Mouse (Mus musculus) embryo, embryonic 10.5 days (tissue): Measurements from ENCODE around the gene Gm3512.
"Not testable (repeated sequence)": the region's sequence is repeated elsewhere in the genome, so short reads cannot be mapped to it uniquely, and the experiment has no call there.

Experiments used
- DNase-seq: peaks from one replicate; pipeline ENCODE4 v3.0.0-alpha.2; 2015; ENCODE audit warnings: low spot score

Gm3512 gene

DNA sequence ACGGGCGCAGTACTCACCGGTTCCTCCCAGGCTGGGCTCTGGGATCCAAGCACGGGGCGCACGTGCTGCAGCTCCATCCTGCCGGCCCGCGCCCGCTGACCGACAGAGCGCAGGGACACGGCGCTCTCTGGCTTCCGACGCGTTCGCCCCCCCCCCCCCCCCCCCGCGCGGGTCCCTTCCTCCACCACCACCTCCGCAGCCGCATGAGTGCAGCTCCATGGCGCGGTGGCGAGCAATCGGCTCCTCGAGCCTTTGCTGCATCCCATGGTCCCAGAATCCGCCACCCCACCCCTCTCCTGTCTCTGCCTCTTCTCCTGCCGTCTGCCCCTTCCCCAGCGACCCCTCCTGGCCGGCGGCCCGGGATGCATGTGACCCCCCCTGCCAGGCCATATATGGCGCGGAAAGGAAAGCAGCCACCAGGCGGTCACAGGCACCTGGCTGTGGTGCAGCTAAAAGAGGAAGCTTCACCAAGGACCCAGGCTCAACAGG lies at the start of gene Gm3512:
Gene Gm3512, minus strand, starts transcription at position 51 of the 489 bp plus-strand sequence.
- not testable (repeated sequence) for DNase-seq

DNA sequence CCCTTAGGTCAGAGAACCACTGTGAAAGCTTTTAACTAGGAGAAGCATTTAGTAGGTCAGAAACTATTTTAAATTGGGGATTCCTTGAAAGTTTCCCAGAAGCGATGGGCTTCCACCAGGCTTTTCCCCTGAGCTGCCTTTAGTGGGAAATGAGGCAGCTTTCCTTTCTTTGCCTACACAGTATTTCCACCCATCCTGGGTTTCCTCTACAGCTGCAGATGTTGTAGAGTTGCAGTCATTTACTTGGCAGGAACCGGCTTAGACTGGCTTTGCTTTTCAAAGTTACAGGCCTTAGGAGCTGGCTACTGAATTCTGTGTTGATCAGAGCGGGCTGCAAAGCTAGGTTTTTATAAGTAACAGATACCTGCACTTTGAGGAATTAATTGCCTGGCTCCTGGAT lies 25.7 kb upstream of the Gm3512 start:
- DNase-seq, result not testable (repeated sequence)

DNA sequence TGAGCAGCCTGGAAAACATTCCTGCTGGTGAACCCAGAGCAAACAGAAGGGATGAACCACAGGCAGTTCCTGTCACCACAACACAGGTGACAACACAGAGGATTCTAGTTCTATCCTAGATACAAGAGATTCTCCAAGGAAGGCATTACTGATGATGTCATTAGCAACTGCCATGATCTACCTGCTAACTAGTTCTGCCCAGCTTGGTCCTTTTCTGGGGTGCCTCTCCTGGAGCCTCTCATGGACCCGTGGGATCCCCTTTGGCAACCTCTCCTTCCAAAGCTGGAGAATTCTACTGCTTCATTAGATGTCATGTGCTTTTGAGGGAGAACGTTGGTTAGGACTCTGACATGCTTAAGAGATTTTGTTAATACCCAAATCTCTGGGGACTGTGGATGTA lies 20.1 kb upstream of the Gm3512 start, which contains the start of gene Gm16434:
Gene Gm16434, minus strand, starts transcription at position 101 of the 400 bp plus-strand sequence.
- DNase-seq, result not testable (repeated sequence)

DNA sequence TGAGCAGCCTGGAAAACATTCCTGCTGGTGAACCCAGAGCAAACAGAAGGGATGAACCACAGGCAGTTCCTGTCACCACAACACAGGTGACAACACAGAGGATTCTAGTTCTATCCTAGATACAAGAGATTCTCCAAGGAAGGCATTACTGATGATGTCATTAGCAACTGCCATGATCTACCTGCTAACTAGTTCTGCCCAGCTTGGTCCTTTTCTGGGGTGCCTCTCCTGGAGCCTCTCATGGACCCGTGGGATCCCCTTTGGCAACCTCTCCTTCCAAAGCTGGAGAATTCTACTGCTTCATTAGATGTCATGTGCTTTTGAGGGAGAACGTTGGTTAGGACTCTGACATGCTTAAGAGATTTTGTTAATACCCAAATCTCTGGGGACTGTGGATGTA lies 49.0 kb downstream of the Gm3512 start, which contains the start of gene Gm6676:
Gene Gm6676, minus strand, starts transcription at position 101 of the 400 bp plus-strand sequence.
- not testable (repeated sequence) for DNase-seq

DNA sequence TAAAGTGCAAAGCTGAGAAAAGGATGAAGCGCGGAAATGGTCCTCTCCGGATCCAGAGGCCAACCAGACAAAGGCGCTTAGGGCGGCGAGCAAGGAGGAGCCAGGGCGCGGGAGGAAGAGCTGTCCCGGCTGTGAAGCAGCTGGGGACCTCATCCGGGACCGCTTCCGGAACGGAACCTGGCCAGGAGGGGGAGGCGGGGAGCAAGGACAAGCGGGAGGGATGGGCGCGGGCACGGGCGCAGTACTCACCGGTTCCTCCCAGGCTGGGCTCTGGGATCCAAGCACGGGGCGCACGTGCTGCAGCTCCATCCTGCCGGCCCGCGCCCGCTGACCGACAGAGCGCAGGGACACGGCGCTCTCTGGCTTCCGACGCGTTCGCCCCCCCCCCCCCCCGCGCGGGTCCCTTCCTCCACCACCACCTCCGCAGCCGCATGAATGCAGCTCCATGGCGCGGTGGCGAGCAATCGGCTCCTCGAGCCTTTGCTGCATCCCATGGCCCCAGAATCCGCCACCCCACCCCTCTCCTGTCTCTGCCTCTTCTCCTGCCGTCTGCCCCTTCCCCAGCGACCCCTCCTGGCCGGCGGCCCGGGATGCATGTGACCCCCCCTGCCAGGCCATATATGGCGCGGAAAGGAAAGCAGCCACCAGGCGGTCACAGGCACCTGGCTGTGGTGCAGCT lies 69.1 kb downstream of the Gm3512 start:
- peak; percentile 30 for DNase-seq
